Mouse (Mus musculus): Measurements from ENCODE around the gene Rpl22. TPM values are rescaled to one million over a fixed set of nuclear protein-coding genes. Genes with fewer than 3 reads are reported as not detected.

Rpl22 gene
- polyA plus RNA-seq, 1 experiment from 2014 or later: 352 TPM

DNA sequence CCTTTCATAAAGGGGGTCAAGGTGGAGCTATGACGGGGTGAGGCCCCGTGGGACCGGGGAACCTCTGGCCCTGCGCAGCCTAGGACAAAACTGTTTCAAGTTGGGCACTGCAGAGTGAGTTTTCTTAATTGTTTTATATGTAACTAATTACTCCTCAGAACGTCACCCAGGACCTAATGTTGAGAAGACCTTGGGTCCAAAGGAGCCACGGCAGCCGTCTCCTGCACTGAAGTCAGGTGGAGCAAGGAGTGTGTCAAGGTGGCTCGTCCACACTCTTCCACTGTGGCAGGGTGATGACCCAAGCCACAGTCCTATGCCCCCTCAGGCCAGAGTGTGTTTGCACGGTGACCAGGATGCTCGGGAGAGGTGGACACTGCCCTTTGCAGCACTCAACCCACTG is 22.4 kb upstream of the Rpl22 start:
- WGBS: 93% methylated on average over 10 of the region's 10 CpGs
- no peak for DNase-seq (ENCODE audit: low spot score)
- H3K9me3 ChIP-seq (replicated peaks): no peaks in the 10 kb centered on the region
- H3K4me1 ChIP-seq: peaks cover 9% of the 10 kb centered on the region
- H3K4me3 ChIP-seq: no peak overlapping the region
- no peak overlapping the region for H3K27ac ChIP-seq
- no peaks in the 10 kb centered on the region for H3K27me3 ChIP-seq (ENCODE audit: low read depth, poor library complexity, severe bottlenecking)
- H3K36me3 ChIP-seq: peaks cover 62% of the 10 kb centered on the region

DNA sequence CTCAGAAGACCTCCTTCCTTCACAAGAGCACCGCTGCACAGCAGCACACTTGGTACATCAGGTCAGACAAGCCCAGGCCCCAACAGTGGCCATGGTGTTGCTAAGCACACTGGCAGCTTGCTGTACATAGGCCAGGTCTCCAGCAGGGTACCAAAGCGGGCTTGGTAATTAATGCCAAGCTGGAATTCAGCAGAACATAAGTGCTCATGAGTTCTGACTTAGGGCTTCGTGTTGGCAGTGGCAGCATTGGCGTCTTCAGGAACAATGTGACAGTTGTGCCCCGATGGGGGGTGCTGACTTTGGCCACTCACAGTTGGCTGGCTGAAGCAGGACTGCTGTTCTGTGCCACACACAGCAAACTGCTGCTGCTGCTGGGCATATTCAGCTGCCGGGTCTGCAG is 20.9 kb upstream of the Rpl22 start:
- Histone ChIP-seq H3K4me1 (no peaks in the 10 kb centered on the region), H3K4me3 (no peak overlapping the region), H3K27me3 (ENCODE audit: low read depth, poor library complexity, severe bottlenecking) (peaks cover 11% of the 10 kb centered on the region; the same call in 1 of the 2 replicates), H3K36me3 (peaks cover 64% of the 10 kb centered on the region), H3K27ac (no peak overlapping the region), H3K9me3 (replicated peaks) (no peaks in the 10 kb centered on the region)
- WGBS: 91% methylated on average over 6 of the region's 6 CpGs
- DNase-seq (ENCODE audit: low spot score): no peak

DNA sequence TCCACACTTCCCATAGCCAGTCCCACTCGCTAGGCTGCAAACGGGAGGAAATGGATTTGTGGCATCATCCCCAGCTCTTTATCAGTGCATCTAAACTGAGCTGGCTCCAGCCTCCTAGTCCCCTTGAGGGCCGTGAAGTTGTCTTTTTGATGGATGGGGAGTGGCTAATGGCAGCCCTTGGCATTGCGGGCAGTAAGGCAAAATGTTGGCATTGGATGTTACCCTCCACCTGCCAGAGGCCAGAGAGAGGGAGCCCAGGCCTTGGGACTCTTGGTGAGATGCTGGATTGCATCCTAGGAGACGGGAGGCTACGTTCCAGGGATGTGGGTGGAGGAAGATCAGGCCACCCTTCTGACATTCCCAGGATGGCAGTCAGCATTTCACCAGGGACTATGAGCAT is 19.6 kb upstream of the Rpl22 start:
- 84% methylated on average over 6 of the region's 6 CpGs for WGBS
- no peak for DNase-seq (ENCODE audit: low spot score)
- H3K27me3 ChIP-seq (ENCODE audit: low read depth, poor library complexity, severe bottlenecking): peaks cover 24% of the 10 kb centered on the region
- peaks cover 51% of the 10 kb centered on the region for H3K36me3 ChIP-seq
- no peak overlapping the region for H3K4me3 ChIP-seq
- H3K27ac ChIP-seq: no peak overlapping the region
- no peaks in the 10 kb centered on the region for H3K9me3 ChIP-seq (replicated peaks)
- H3K4me1 ChIP-seq: no peaks in the 10 kb centered on the region

DNA sequence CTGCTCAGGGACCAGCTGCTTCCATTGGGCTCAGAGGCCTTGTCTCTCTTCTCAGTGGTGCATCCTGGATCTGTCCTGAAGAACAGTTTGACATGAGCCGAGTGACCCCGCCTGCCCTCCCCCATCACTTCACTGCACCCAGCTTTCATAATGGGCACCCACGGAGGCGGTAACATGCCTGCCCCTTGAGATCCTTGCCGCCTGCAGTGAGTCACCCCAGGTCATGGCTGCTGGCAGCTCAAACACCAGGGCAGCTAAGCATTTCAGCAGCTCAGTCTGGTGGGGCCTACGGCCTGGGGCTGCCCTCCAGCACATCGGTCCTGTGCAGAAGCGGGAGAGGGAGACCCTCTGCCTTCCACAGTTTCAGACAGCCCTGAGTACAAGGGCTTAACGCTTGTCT is 18.0 kb upstream of the Rpl22 start:
- Histone ChIP-seq H3K27ac (no peak overlapping the region), H3K4me3 (no peak overlapping the region), H3K9me3 (replicated peaks) (no peaks in the 10 kb centered on the region), H3K27me3 (ENCODE audit: low read depth, poor library complexity, severe bottlenecking) (peaks cover 39% of the 10 kb centered on the region), H3K36me3 (peaks cover 36% of the 10 kb centered on the region), H3K4me1 (peaks cover 7% of the 10 kb centered on the region)
- no peak for DNase-seq (ENCODE audit: low spot score)
- 82% methylated on average over 9 of the region's 9 CpGs for WGBS

DNA sequence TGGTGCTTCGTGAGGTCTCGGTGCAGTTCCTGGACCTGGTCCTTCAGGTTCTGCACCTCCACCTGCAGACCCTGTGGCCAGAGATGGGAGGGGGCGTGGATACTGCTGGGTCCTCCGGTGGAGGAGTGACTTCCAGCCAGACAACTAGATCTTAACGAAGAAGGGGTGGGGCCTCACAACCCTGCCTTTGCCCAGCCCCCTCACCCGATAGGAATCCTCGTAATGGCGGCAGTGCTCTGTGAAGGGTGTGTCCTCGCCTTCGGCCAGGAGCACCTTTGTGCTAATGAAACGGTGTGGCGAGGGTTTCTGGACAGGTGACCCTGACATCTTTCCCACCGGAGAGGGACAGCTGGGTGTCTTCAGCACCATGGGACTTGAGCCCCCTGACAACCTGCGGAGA is 13.4 kb upstream of the Rpl22 start:
- Histone ChIP-seq H3K4me3 (peak overlapping the region; percentile 43), H3K4me1 (peaks cover 38% of the 10 kb centered on the region), H3K27me3 (ENCODE audit: low read depth, poor library complexity, severe bottlenecking) (peaks cover 86% of the 10 kb centered on the region), H3K36me3 (peaks cover 6% of the 10 kb centered on the region; the same call in 1 of the 2 replicates), H3K27ac (no peak overlapping the region), H3K9me3 (replicated peaks) (no peaks in the 10 kb centered on the region)
- no peak for DNase-seq (ENCODE audit: low spot score)
- 2% methylated on average over 14 of the region's 14 CpGs for WGBS

DNA sequence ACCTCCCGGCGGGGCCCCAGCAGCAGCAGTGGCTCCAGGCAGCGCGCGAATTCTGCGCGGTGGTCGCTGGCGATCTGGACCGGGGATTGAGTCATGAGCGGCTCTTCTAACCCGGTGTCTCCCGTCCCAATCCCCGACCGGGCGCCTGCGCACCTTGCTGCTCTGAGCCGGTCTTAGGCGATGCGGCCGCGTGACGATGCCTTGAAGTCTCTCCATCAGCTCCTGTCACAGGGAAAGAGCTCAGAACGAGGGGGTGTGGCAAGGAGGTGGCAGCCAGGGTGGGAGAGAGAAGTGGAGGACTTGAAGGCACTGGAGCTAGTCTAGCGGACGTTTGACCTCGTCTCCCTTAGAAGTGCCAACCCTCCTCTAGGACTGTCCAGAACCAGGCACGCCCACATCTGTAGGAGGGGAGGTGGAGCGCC is 12.3 kb upstream of the Rpl22 start:
- Histone ChIP-seq H3K4me3 (peak overlapping the region; percentile 43), H3K27me3 (ENCODE audit: low read depth, poor library complexity, severe bottlenecking) (peaks cover 96% of the 10 kb centered on the region), H3K36me3 (peaks cover 6% of the 10 kb centered on the region; the same call in 1 of the 2 replicates), H3K9me3 (replicated peaks) (no peaks in the 10 kb centered on the region), H3K27ac (no peak overlapping the region), H3K4me1 (peaks cover 41% of the 10 kb centered on the region)
- WGBS: under 1% methylated on average over 29 of the region's 29 CpGs
- DNase-seq (ENCODE audit: low spot score): peak; percentile 68

DNA sequence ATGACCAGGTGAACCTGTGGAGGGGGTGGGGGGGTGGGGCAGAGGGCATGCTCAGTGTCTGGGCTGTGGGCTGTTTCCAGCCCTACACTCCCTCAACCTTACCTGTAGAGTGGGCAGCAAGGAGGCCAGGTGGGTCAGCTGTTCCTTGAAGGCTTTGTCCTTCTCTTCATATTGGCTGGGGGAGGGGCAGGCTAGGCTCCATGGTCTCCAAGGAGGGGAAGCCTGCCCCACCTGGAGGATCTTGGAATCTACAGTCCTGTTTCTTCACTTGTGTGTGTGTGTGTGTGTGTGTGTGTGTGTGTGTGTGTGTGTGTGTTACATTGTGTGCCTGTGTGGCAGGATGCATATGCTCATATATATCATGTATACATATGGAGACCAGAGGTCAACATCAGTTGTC is 11.6 kb upstream of the Rpl22 start:
- H3K9me3 ChIP-seq (replicated peaks): no peaks in the 10 kb centered on the region
- peaks cover 3% of the 10 kb centered on the region; the same call in 1 of the 2 replicates for H3K36me3 ChIP-seq
- peaks cover 100% of the 10 kb centered on the region for H3K27me3 ChIP-seq (ENCODE audit: low read depth, poor library complexity, severe bottlenecking)
- DNase-seq (ENCODE audit: low spot score): no peak
- no peak overlapping the region for H3K27ac ChIP-seq
- peaks cover 48% of the 10 kb centered on the region for H3K4me1 ChIP-seq
- H3K4me3 ChIP-seq: no peak overlapping the region

DNA sequence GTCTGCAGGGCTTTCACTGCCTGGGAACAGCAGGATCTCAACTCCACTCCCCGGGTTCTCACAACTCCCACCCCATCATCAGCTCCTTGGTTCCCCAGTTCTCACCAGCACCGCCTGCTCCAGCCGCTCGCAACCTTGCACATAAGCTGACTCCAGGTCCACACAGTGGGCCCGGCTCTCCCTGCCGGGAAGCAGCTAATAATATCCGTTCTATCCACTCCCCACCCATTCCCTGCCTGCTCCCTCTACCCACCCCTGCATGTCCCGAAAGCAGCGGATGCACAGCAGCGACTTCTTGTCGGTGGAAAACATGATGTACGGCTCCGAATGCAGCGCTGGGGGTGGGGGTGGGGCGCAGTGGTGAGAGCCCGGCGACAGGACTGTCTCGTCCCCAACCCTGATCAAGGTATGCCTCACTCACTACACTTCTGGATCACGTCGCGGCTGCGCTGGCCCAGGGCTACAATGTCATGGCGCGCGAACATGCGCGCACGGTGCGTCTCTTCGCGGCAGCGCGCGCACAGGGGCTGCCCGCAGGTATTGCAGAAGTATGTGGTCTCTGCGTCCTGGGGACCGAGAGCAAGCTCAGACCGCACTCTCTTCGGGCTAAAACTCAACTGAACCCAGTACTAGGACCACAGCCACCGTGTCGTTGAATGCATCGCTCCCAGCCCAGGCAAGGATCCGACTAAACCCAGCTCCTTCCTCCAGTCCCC is 9.9 kb upstream of the Rpl22 start:
- H3K4me3 ChIP-seq: peak overlapping the region; percentile 46
- peaks cover 48% of the 10 kb centered on the region for H3K4me1 ChIP-seq
- no peak overlapping the region for H3K27ac ChIP-seq
- H3K27me3 ChIP-seq (ENCODE audit: low read depth, poor library complexity, severe bottlenecking): peaks cover 88% of the 10 kb centered on the region
- no peaks in the 10 kb centered on the region for H3K9me3 ChIP-seq (replicated peaks)
- no peaks in the 10 kb centered on the region for H3K36me3 ChIP-seq
- 1% methylated on average over 43 of the region's 43 CpGs for WGBS
- DNase-seq (ENCODE audit: low spot score): no peak

DNA sequence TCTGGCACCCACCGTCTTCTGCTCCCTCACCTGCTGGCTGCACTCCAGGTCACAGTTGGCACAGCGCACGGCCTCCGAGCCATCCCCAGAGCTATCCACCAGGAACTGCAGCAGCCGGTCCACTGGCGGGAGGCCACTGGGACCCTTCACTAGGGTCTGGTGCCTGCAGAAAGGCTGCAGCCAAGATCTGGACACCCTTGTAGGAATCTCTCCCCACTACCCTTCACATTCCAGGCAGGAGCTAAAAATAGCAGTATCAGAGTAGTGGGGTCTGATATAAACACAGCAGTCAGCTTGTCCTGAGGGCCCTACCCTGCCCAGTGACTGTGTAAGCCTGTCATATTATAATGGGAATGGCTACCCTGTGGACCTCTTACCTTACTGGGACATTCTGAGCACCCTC is 7.9 kb upstream of the Rpl22 start:
- H3K36me3 ChIP-seq: no peaks in the 10 kb centered on the region
- no peaks in the 10 kb centered on the region for H3K9me3 ChIP-seq (replicated peaks)
- no peak for DNase-seq (ENCODE audit: low spot score)
- peaks cover 73% of the 10 kb centered on the region for H3K27me3 ChIP-seq (ENCODE audit: low read depth, poor library complexity, severe bottlenecking)
- H3K27ac ChIP-seq: no peak overlapping the region
- H3K4me1 ChIP-seq: peaks cover 40% of the 10 kb centered on the region
- WGBS: 94% methylated on average over 6 of the region's 6 CpGs
- H3K4me3 ChIP-seq: no peak overlapping the region

DNA sequence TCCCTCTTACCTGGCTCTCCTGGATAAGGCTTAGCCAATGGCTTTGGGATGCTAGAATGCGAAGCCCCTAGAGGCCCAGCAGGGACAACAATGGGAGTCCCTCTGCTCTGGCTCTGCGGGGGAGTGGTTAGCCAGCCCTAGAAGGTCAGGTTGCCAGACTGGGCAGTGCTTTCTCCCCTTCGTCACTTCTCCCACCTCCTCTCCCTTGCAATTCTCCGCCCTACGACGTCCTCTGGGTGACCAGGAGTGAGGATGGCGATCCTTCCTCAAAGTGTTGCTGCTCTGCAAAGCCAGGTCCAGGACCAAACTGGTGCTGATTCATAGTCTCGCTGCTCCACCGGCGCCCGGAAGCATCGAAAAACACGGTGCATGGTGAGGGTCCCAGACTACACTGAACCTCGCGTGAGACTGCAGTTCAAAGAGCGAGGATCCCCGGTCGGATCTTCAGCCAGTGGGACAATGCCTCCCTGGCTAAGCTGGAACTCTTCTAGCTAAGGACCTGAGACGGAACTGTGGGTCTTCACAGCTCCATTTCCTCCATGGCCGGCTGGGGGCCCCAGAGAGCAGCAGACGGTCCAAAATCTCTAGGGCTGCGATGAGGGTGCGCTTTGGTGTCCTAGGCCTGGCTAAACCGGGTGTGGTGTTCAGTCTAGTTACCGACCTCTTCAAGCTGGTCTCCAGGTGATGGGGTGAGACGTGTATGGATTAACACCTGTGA is 6.9 kb upstream of the Rpl22 start, which contains the start of gene Rnf207:
Rnf207 (minus strand) TSS at position 477 of the 718 bp plus-strand sequence.
- DNase-seq (ENCODE audit: low spot score): peak; percentile 61
- H3K4me1 ChIP-seq: peaks cover 30% of the 10 kb centered on the region
- H3K36me3 ChIP-seq: no peaks in the 10 kb centered on the region
- WGBS: 2% methylated on average over 26 of the region's 26 CpGs
- H3K9me3 ChIP-seq (replicated peaks): no peaks in the 10 kb centered on the region
- H3K27ac ChIP-seq: 0 out of 2 replicates have a peak within 1 kb of the TSS, but pooled peaks have one; percentile 31
- H3K27me3 ChIP-seq (ENCODE audit: low read depth, poor library complexity, severe bottlenecking): peaks cover 63% of the 10 kb centered on the region
- H3K4me3 ChIP-seq: peak within 1 kb of the TSS; percentile 37

DNA sequence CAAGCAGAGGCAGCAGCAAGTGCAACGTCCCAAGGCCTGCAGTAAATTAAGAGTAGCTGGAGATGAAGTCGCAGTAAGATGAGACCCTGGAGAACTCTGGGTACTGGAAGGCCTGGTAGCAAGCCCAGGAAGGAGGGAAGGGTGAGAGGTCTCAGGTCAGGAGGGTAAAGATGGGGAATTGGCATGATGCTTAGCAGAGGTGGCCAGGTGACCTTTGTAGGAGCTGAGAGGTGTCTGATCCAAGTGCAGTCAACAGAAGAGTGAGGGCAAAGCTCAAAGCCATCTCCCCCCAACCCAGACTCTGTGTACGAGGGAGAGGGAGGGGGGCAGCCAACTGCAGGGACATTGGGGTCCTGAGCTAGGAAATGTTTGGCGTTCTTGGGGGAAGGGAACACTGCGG is 4.1 kb upstream of the Rpl22 start:
- no peak for DNase-seq (ENCODE audit: low spot score)
- Histone ChIP-seq H3K36me3 (no peaks in the 10 kb centered on the region), H3K27ac (no peak overlapping the region), H3K4me3 (no peak overlapping the region), H3K9me3 (replicated peaks) (no peaks in the 10 kb centered on the region), H3K27me3 (ENCODE audit: low read depth, poor library complexity, severe bottlenecking) (peaks cover 35% of the 10 kb centered on the region), H3K4me1 (peaks cover 11% of the 10 kb centered on the region)
- WGBS: 47% methylated on average over 5 of the region's 5 CpGs

DNA sequence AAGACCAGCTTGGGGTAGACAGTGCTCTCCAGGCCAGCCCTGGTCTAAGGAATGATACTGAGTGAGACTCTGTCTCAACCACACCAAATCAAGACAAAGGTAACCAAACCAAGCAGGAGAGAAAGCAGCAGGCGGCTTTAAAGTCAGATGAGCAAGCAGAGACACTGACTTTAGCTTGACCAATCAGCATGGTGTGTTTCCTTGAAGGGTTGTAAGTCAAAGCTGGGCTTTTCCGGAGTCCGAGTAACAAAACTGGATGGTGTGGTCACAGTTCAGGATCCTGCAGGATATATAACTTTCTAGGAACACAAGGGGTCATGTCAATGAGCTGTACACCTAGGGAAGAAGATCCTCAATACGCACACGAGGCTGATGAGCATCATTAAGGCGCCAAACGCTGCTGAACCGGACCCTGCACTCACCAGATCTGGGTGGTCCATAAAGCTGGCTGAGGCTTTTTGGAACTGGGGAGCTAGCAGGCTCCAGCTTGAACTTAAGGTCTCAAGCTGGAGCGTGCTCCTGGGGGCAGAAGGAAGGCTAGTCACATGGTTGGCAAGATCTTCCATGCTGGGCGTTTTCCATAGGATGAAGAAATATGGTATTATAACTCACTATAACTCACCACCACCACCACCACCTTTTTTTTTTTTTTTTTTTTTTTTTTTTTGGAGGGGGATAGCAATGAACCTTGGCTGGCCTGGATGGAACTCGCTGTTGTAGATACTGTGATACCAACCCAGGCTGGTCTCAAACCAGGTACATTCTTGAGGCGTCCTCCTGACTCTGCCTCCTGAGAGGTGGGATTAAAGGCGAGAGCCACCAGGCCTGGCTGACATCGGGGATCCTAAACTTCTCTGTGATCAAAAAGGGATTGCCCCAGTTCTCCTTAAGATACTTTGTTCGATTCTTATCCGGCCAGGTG is 640 bp upstream of the Rpl22 start:
- Histone ChIP-seq H3K4me1 (peaks cover 17% of the 10 kb centered on the region), H3K36me3 (peaks cover 30% of the 10 kb centered on the region), H3K27me3 (ENCODE audit: low read depth, poor library complexity, severe bottlenecking) (peaks cover 6% of the 10 kb centered on the region; the same call in 1 of the 2 replicates), H3K9me3 (replicated peaks) (no peaks in the 10 kb centered on the region), H3K27ac (peak overlapping the region; percentile 95), H3K4me3 (peak overlapping the region; percentile 94)
- DNase-seq (ENCODE audit: low spot score): no peak
- WGBS: 56% methylated on average over 16 of the region's 16 CpGs

All from limb, embryonic 10.5 days (tissue).